Mouse (Mus musculus) urinary bladder, postnatal 25 days (tissue): ENCODE measurements around the gene Smu1.

ENCODE experiments used
- DNase-seq: peaks from one replicate; pipeline ENCODE4 v3.0.0; 2022; ENCODE audit warnings: low spot score

Gene Smu1

DNA sequence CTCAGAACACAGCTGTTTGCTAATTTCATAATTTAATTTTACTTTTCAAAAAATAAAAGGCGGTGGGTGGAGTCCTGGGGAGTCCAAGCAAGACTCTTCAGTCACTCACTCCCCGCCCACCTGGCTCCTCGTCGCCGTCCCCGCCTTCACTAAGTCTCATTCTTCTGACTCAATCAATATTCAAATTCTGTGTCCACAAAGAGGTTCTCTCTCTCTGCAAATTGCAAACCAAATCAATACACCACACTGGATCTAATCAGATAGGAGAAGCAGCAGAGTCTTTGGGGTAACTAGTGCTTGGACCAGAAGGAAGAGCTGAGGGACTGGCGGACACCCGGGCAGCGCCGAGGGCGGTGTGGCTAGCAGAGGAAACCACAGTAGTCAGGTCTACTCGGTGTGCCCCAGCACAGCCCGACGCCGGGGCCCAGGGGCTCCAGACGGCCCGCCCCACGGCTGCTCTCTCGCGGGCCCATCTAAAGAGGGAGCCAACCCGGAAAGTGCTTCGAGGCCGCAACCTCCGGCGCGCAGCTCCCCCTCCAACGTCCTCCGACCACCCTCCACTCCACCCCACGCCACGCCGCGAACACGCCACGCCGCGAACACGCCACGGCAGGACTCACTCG is 455 bp downstream of the Smu1 start:
- DNase-seq = no peak

- no peak for DNase-seq
Measured at GRCm38 (mm10) chr4:40735351-40735750, 22.4 kb downstream of the Smu1 start.

- DNase-seq = no peak
Measured at GRCm38 (mm10) chr4:40731262-40731661, 26.5 kb downstream of the Smu1 start.

- DNase-seq = no peak
Measured at GRCm38 (mm10) chr4:40727247-40727646, 30.5 kb downstream of the Smu1 start.

DNA sequence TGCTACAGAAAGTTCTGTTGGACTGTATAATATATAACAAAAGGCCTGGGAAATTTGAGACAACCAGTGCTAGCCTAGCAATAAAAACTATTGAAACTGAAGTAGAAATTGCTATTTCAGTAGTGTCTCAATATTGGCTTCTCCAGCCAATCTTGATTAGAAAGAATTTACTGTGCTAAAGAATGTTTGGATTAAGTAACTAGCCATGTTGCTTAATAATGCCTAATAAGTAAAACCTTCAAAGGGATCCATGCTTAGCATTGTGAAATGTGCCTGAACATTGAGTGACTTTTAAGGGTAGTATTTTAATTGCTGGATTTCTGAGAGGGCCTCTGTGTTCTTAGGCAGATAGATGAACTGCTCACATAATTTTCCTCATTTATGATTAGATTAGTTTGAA is 32.2 kb downstream of the Smu1 start:
- no peak for DNase-seq

DNA sequence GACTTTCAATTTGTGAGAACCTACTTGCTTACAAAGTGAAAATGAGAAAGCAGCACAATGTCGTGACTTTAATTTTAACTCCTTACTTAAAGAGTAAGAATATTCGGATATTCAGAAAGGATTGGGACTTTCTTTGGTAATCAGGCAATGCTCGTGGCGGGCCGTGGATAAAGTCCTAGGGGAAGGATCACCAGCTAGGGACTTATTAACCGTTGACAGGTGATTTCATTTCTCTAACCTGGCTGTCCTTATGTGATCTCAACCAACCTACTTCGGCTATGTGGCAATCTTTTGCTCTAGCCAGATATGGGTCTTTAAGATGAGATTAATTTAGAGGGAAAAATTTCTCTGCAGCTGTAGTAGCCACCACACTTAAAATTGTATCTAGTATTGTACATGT is 32.6 kb downstream of the Smu1 start:
- DNase-seq = no peak

GRCm38 (mm10) chr4:40722687-40723460 is 34.8 kb downstream of the Smu1 start:
- DNase-seq = peak; percentile 56

GRCm38 (mm10) chr4:40722011-40722666 is 35.6 kb downstream of the Smu1 start, which contains the start of gene Dnaja1:
Dnaja1 (plus strand) TSS chr4:40722150.
- DNase-seq = peak; percentile 100

- no peak for DNase-seq
Measured at GRCm38 (mm10) chr4:40720910-40721309, 36.8 kb downstream of the Smu1 start.

DNA sequence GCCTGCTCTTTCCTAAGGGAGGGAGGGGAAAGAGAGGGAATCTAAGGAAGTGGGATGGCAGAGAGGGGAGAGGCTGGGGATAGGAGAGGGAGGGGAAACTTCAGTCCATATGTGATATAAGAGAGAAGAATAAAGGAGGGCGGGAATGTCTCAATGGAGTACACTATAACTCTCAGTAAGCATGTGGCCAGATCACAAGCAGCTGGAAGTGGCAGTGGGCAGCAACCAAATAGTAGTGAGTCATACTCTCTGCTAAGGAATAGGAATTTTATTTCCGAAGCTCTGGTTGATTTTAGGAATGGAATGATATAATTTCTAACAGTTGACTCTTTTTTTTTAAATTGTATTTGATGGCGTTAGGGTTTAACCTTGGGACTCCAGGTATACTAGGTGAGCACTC is 40.6 kb downstream of the Smu1 start:
- DNase-seq = no peak

DNA sequence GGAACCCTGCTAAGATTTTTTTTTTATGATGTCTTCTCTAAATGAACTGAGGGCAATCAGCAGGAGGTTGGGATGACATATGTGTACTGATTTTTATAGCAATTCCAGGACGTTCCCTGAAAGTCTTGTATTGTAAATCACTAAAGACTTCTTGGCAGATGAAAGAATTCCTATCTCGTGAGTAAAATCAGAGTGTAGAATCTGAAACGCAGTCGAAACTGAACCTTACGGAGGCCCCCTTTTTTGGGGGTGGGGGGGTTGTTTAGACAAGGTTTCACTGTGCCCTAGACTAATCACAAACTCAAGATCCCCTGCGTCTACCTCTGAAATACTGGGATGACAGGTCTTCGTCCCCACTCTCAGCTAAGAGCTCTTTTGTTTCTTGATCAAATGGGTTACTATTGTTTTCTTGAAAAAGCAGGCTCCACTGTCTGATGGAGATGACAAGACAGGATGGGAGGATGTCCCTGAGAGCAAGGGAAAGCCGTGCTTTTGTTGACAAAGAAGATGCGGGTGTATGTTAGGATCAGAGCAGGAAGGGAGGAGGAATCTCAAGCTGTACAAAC is 53.9 kb downstream of the Smu1 start:
- peak; percentile 16 for DNase-seq

DNA sequence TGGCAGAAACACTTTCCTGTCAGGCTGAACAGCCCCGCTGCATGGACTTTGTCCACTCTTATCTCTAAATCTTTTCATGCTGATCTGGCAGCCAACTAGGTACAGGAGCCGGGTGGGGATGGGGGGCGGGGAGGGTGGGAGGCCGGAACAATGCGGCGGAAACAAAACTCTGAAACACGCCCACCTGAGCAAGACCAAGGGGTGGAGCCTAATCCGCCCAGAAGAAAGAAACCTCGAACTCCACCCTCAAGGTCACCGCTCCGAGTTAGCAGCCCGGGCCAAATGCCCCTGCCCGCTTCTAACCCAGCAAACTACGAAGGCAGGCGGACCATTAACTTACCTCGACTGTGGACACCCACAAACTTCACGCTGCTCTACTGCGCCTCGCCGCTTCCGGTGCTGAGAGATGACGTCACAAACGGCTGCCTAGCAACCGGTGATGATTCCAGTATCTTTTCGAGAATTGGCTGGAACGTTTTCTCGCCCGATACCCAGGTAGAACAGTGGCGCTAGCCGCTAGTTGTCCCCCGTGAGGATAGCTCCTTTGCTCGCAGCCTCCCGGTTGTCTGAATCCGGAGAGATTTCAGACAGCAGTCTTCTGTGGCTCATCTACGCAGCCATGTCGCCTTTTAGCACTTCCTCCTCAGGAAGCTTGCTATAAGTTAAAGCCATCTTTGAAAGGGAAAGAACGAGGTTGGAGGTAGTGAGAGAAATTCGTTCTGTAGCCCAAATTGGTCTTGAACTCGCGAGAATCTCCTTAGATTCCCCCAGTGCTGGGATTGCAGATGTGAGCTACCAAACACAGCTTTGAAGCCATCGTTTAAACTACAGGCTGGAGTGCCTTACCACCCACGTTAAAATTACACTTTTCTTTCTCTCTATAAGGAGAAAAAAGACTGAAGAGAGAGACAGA is 54.7 kb downstream of the Smu1 start, which contains the start of gene Aptx:
TSS of gene Aptx (minus strand) at position 398 of the 913 bp plus-strand sequence.
- peak; percentile 93 for DNase-seq

GRCm38 (mm10) chr4:40701796-40702195 is 55.9 kb downstream of the Smu1 start:
- no peak for DNase-seq

DNA sequence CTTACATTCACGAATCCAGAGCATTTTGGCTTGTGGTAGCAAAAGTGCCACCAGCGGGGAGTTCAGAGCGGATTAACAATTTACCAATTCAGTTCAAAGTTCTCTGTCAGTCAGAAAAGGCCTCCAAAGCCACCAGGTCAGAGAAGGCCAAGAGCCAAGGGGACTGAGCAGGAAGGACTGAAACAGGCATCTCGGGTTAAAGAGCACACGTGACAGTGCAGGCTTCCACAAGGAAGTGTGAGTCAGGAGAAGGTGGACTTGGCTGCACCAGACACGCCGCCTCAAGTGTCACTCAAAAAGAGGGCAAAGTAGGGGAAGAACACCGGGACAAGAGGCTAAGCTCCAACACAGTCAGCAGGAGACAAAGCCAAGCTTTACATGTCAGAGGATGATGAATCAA is 57.5 kb downstream of the Smu1 start:
- DNase-seq = no peak

- no peak for DNase-seq
Measured at GRCm38 (mm10) chr4:40697059-40697458, 60.7 kb downstream of the Smu1 start.

- no peak for DNase-seq
Measured at GRCm38 (mm10) chr4:40691100-40691499, 66.6 kb downstream of the Smu1 start.
